Mouse (Mus musculus): ENCODE results near the gene Alkbh6. TPM values are rescaled to one million over a fixed set of nuclear protein-coding genes. Genes with fewer than 3 reads are reported as not detected.

Gene Alkbh6
- polyA plus RNA-seq (2016; fragmentation: Nextera tagmentation; extraction: Ambion mirVana) = 24.2 and 24.5 TPM in 2 replicates

- Histone ChIP-seq H3K4me2 (peak within 1 kb of the TSS; percentile 88), H3K36me3 (peaks cover 12% of the 10 kb centered on the region; the same call in 1 of the 2 replicates), H3K27me3 (replicated peaks) (no peaks in the 10 kb centered on the region), H3K9ac (peak within 1 kb of the TSS; percentile 67), H3K4me1 (peaks cover 20% of the 10 kb centered on the region), H3K4me3 (peak within 1 kb of the TSS; percentile 67), H3K27ac (0 out of 2 replicates have a peak within 1 kb of the TSS, but pooled peaks have one; percentile 12), H3K9me3 (replicated peaks) (no peaks in the 10 kb centered on the region)
- 4% methylated on average over 27 of the region's 27 CpGs for WGBS (ENCODE audit: insufficient replicate concordance)
- peak; percentile 99 for ATAC-seq
These were observed at the start of gene Alkbh6 for GRCm38 (mm10) chr7:30308076-30309005. Alkbh6 (plus strand) TSS chr7:30308717.

DNA sequence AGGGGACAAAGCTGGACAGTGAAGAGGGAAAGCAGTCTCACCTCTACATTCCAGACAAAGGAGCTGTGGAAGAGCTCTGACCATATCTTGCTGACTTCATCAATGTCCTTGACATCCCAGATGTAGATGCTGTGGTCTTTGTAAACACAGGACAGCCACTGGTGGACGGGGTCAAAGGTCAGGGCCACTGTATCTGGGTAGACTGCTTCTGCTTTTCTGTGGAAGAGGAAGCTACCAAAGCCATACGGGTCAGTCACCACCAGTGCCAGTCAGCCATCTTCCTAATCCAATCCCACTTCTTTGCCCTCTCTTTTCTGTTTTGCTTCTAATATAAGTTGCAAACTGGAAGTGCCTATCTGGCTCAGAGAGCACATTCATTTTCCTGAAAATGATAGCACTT, 43.5 kb upstream of the Alkbh6 start:
- H3K4me2 ChIP-seq = no peak overlapping the region
- H3K27ac ChIP-seq = no peak overlapping the region
- H3K9me3 ChIP-seq (replicated peaks) = no peaks in the 10 kb centered on the region
- no peak overlapping the region for H3K9ac ChIP-seq
- 56% methylated on average over 2 of the region's 2 CpGs for WGBS (ENCODE audit: insufficient replicate concordance)
- H3K4me3 ChIP-seq = no peak overlapping the region
- no peaks in the 10 kb centered on the region for H3K4me1 ChIP-seq
- peaks cover 92% of the 10 kb centered on the region for H3K36me3 ChIP-seq
- no peaks in the 10 kb centered on the region for H3K27me3 ChIP-seq (replicated peaks)
- ATAC-seq = no peak

DNA sequence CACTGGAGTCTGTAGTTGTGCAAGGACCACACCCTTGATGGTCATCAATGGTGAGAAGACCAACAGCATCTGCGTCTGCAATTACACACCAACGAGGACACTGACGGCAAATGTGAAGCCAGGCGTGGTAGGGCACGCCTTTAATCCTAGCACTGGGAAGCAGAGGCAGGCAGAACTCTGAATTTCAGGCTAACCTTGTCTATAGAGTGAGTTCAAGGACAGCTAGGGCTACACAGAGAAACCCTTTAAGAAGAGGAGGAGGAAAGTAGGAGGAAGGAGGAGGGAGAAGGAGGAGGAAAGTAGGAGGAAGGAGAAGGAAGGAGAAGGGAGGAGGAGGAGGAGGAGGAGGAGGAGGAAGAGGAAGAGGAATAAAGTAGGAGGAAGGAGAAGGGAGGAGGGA, 43.0 kb upstream of the Alkbh6 start:
- WGBS (ENCODE audit: insufficient replicate concordance) = 78% methylated on average over 5 of the region's 5 CpGs
- Histone ChIP-seq H3K4me3 (no peak overlapping the region), H3K27me3 (replicated peaks) (no peaks in the 10 kb centered on the region), H3K27ac (no peak overlapping the region), H3K9me3 (replicated peaks) (no peaks in the 10 kb centered on the region), H3K4me1 (no peaks in the 10 kb centered on the region), H3K36me3 (peaks cover 92% of the 10 kb centered on the region), H3K4me2 (no peak overlapping the region), H3K9ac (no peak overlapping the region)
- ATAC-seq = no peak

DNA sequence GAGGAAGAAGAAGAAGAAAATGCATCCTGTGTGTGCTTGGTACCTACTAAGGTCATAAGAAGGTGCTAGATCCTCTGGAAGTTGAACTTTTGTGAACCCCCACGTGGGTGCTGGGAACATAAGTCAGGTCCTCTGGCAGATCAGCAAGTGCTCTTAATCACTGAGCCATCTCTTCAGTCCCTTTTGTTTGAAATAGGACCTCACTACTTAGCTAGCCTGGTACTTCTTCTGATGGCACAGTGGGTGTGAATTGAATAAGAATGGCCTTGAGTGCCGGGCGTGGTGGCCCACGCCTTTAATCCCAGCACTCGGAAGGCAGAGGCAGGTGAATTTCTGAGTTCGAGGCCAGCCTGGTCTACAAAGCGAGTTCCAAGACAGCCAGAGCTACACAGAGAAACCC, 42.6 kb upstream of the Alkbh6 start:
- Histone ChIP-seq H3K4me2 (no peak overlapping the region), H3K9me3 (replicated peaks) (no peaks in the 10 kb centered on the region), H3K36me3 (peaks cover 93% of the 10 kb centered on the region), H3K4me1 (no peaks in the 10 kb centered on the region), H3K27me3 (replicated peaks) (no peaks in the 10 kb centered on the region), H3K27ac (no peak overlapping the region), H3K9ac (no peak overlapping the region), H3K4me3 (no peak overlapping the region)
- 81% methylated on average over 7 of the region's 7 CpGs for WGBS (ENCODE audit: insufficient replicate concordance)
- no peak for ATAC-seq

DNA sequence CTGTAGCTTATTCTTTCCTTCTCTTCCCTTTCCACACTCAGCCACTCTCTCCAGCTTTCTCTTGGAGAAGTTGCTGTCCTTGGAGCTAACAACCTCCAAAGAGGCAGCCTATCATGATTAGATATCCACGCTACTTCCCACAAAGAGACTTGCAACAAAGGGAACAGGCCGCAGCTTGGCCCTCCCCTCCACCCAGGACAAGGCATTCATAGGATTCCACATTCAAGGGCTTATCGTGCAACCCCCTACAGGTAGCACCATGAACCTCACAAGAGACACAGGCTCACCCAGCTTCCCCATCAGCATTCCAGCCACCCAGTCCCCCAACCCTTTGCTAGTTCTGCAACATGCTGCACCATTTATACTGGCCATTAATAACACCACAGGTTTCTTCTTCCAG, 41.7 kb upstream of the Alkbh6 start:
- no peaks in the 10 kb centered on the region for H3K9me3 ChIP-seq (replicated peaks)
- H3K36me3 ChIP-seq = peaks cover 93% of the 10 kb centered on the region
- H3K27me3 ChIP-seq (replicated peaks) = no peaks in the 10 kb centered on the region
- no peak for ATAC-seq
- H3K4me2 ChIP-seq = no peak overlapping the region
- H3K9ac ChIP-seq = no peak overlapping the region
- WGBS (ENCODE audit: insufficient replicate concordance) = 75% methylated on average over 3 of the region's 3 CpGs
- no peaks in the 10 kb centered on the region for H3K4me1 ChIP-seq
- no peak overlapping the region for H3K27ac ChIP-seq
- H3K4me3 ChIP-seq = no peak overlapping the region

- no peak overlapping the region for H3K9ac ChIP-seq
- H3K27me3 ChIP-seq (replicated peaks) = no peaks in the 10 kb centered on the region
- no peak overlapping the region for H3K27ac ChIP-seq
- H3K4me1 ChIP-seq = no peaks in the 10 kb centered on the region
- ATAC-seq = no peak
- peaks cover 96% of the 10 kb centered on the region for H3K36me3 ChIP-seq
- H3K9me3 ChIP-seq (replicated peaks) = no peaks in the 10 kb centered on the region
- no peak overlapping the region for H3K4me2 ChIP-seq
- WGBS (ENCODE audit: insufficient replicate concordance) = 75% methylated on average over 4 of the region's 4 CpGs
- no peak overlapping the region for H3K4me3 ChIP-seq
These were observed 38.9 kb upstream of the Alkbh6 start for GRCm38 (mm10) chr7:30269641-30270040.

DNA sequence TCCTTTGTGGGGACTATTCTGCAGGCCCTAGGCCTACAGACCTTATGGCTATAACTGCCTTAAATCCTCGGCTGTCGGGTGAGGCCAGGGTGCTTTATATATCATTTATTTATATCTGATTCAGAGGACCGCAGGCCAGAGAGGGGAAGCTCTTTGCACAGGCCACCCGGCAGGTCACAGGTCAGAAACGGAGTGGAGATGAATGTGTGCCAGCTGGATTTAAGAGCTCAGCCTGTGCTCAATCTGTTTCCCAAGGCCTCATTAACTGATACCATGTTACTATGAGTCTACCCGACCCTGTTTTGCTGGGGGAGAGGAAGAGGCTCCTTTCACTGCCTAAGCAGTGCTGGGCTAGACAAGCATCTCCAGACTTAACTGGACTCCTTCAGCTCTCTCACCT, 34.1 kb upstream of the Alkbh6 start:
- 70% methylated on average over 6 of the region's 6 CpGs for WGBS (ENCODE audit: insufficient replicate concordance)
- H3K27me3 ChIP-seq (replicated peaks) = no peaks in the 10 kb centered on the region
- no peak overlapping the region for H3K4me3 ChIP-seq
- no peaks in the 10 kb centered on the region for H3K9me3 ChIP-seq (replicated peaks)
- H3K36me3 ChIP-seq = peaks cover 64% of the 10 kb centered on the region
- ATAC-seq = no peak
- no peak overlapping the region for H3K27ac ChIP-seq
- H3K4me1 ChIP-seq = peaks cover 27% of the 10 kb centered on the region
- no peak overlapping the region for H3K4me2 ChIP-seq
- H3K9ac ChIP-seq = no peak overlapping the region

DNA sequence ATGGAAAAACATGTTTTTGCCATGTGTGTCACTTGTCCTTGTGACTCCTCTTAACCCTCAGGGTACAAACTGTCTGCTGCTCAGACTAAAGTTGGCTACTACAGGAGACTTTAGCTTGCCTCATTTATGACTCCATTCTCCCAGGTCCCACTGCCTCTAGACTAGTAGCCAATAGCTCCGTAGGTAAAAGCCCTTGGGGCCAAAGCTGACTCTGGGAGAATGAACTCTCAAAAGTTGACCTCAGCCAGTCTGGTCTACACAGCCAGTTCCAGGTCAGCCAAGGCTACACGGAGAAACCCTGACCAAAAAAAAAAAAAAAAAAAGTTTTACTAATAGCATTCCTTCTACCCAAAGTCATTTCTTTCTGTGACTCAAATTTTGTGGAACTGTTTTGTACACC, 29.6 kb upstream of the Alkbh6 start:
- peak overlapping the region; percentile 84 for H3K4me3 ChIP-seq
- H3K4me2 ChIP-seq = peak overlapping the region; percentile 94
- H3K9me3 ChIP-seq (replicated peaks) = no peaks in the 10 kb centered on the region
- peaks cover 44% of the 10 kb centered on the region for H3K4me1 ChIP-seq
- no peaks in the 10 kb centered on the region for H3K27me3 ChIP-seq (replicated peaks)
- no peak for ATAC-seq
- peaks cover 20% of the 10 kb centered on the region for H3K36me3 ChIP-seq
- H3K27ac ChIP-seq = peak overlapping the region; percentile 97; the same call in 1 of the 2 replicates
- 48% methylated on average over 2 of the region's 2 CpGs for WGBS (ENCODE audit: insufficient replicate concordance)
- peak overlapping the region; percentile 81 for H3K9ac ChIP-seq

GRCm38 (mm10) chr7:30279536-30279935, 29.0 kb upstream of the Alkbh6 start:
- peak overlapping the region; percentile 81 for H3K9ac ChIP-seq
- WGBS (ENCODE audit: insufficient replicate concordance) = 0% methylated on average over 6 of the region's 6 CpGs
- ATAC-seq = peak; percentile 60

GRCm38 (mm10) chr7:30279951-30280669, 28.4 kb upstream of the Alkbh6 start, which contains the start of the genes Thap8 and Wdr62:
Thap8 (plus strand) TSS chr7:30280094.
Wdr62 (minus strand) TSS chr7:30280419.
- H3K9ac ChIP-seq = peak within 1 kb of the TSS; percentile 81
- H3K27ac ChIP-seq = peak within 1 kb of the TSS; percentile 97
- H3K4me3 ChIP-seq = peak within 1 kb of the TSS; percentile 84
- H3K36me3 ChIP-seq = peaks cover 8% of the 10 kb centered on the region
- no peaks in the 10 kb centered on the region for H3K9me3 ChIP-seq (replicated peaks)
- ATAC-seq = peak; percentile 93
- no peaks in the 10 kb centered on the region for H3K27me3 ChIP-seq (replicated peaks)
- H3K4me2 ChIP-seq = peak within 1 kb of the TSS; percentile 94
- H3K4me1 ChIP-seq = peaks cover 40% of the 10 kb centered on the region
- WGBS (ENCODE audit: insufficient replicate concordance) = under 1% methylated on average over 49 of the region's 49 CpGs

More at GRCm38 (mm10) chr7:30279536-30279935, 29.0 kb upstream of the Alkbh6 start:
- Histone ChIP-seq H3K27me3 (replicated peaks) (no peaks in the 10 kb centered on the region), H3K4me1 (peaks cover 44% of the 10 kb centered on the region), H3K9me3 (replicated peaks) (no peaks in the 10 kb centered on the region), H3K4me3 (peak overlapping the region; percentile 84), H3K4me2 (peak overlapping the region; percentile 94), H3K36me3 (peaks cover 13% of the 10 kb centered on the region), H3K27ac (peak overlapping the region; percentile 97)

DNA sequence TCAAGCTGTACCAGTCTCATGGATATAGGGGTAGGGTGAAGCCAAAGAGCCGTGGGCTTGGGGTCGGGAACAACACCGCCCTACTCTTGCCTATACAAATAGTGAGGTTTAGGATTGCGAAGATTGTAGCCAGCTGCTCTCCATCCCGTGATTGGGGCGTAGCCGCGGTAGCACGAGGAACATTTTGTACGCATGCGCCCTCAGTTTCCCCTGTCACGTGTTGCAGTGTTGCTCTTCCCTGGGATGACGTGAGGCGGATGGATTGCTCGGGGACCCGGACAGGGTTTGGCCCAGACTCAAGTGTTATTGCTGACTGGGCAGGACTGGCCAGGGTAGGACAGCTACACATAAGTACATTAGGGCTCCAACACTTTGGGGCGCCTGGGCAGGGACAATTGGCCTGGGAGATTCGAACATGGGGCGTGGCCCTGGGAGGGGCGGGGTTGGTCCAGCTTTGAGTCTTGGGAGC, 27.8 kb upstream of the Alkbh6 start:
- WGBS (ENCODE audit: insufficient replicate concordance) = under 1% methylated on average over 20 of the region's 20 CpGs
- peaks cover 5% of the 10 kb centered on the region; the same call in 1 of the 2 replicates for H3K27me3 ChIP-seq (replicated peaks)
- peak; percentile 56 for ATAC-seq
- H3K9ac ChIP-seq = peak overlapping the region; percentile 62
- no peaks in the 10 kb centered on the region for H3K9me3 ChIP-seq (replicated peaks)
- H3K4me2 ChIP-seq = peak overlapping the region; percentile 94
- H3K4me1 ChIP-seq = peaks cover 40% of the 10 kb centered on the region
- H3K27ac ChIP-seq = peak overlapping the region; percentile 97
- peak overlapping the region; percentile 84 for H3K4me3 ChIP-seq
- 0 out of 2 replicates have a peak, but pooled peaks cover 6% of the 10 kb centered on the region for H3K36me3 ChIP-seq

Data from liver, embryonic 12.5 days (tissue).